Mouse (Mus musculus): ENCODE measurements around the gene Thnsl1. TPM values are rescaled to one million over a fixed set of nuclear protein-coding genes. Genes with fewer than 3 reads are reported as not detected.
A peak's percentile ranks its signal among the peaks of the same experiment; 100 is the strongest.

The Thnsl1 gene
- polyA plus RNA-seq, 1 experiment from 2014 or later: 7.3 TPM

GRCm38 (mm10) chr2:21244986-21245385 is 39.5 kb downstream of the Thnsl1 start:
- 37% methylated on average over 4 of the region's 4 CpGs for WGBS
- Histone ChIP-seq H3K36me3 (ENCODE audit: control insufficient read depth, insufficient read depth, low read length) (no peaks in the 10 kb centered on the region), H3K4me1 (replicated peaks; ENCODE audit: control insufficient read depth, insufficient read depth) (no peaks in the 10 kb centered on the region), H3K9me3 (ENCODE audit: control insufficient read depth, low read length) (no peaks in the 10 kb centered on the region), H3K27me3 (ENCODE audit: control insufficient read depth, insufficient read depth, low read length) (no peaks in the 10 kb centered on the region), H3K4me3 (ENCODE audit: low read depth, low read length) (no peak overlapping the region), H3K9ac (ENCODE audit: low read length) (no peak overlapping the region), H3K4me2 (replicated peaks; ENCODE audit: low read depth) (no peak overlapping the region), H3K27ac (replicated peaks) (no peak overlapping the region)
- ATAC-seq (ENCODE audit: low FRiP score, low TSS enrichment): no peak
- TF ChIP-seq CTCF (IDR thresholded peaks at IDR 0.05; ENCODE audit: low read depth): no peak
- DNase-seq (ENCODE audit: low spot score): no peak

- peak; percentile 68; the same call in 1 of the 2 replicates for ATAC-seq (ENCODE audit: low FRiP score, low TSS enrichment)
- DNase-seq (ENCODE audit: low spot score): no peak
- WGBS: 52% methylated on average over 2 of the region's 2 CpGs
These were observed 40.1 kb downstream of the Thnsl1 start for GRCm38 (mm10) chr2:21245477-21246102.

GRCm38 (mm10) chr2:21253644-21254043 is 48.1 kb downstream of the Thnsl1 start:
- no peak for DNase-seq (ENCODE audit: low spot score)
- no peak overlapping the region for H3K4me2 ChIP-seq (replicated peaks; ENCODE audit: low read depth)
- no peak for ATAC-seq (ENCODE audit: low FRiP score, low TSS enrichment)
- H3K36me3 ChIP-seq (ENCODE audit: control insufficient read depth, insufficient read depth, low read length): no peaks in the 10 kb centered on the region
- H3K27me3 ChIP-seq (ENCODE audit: control insufficient read depth, insufficient read depth, low read length): no peaks in the 10 kb centered on the region
- H3K9me3 ChIP-seq (ENCODE audit: control insufficient read depth, low read length): no peaks in the 10 kb centered on the region
- H3K4me1 ChIP-seq (replicated peaks; ENCODE audit: control insufficient read depth, insufficient read depth): no peaks in the 10 kb centered on the region
- H3K9ac ChIP-seq (ENCODE audit: low read length): no peak overlapping the region
- TF ChIP-seq EP300 (optimal IDR thresholded peaks at IDR 0.05) (no peak), CTCF (IDR thresholded peaks at IDR 0.05; ENCODE audit: low read depth) (no peak)
- H3K27ac ChIP-seq (replicated peaks): no peak overlapping the region
- H3K4me3 ChIP-seq (ENCODE audit: low read depth, low read length): no peak overlapping the region
- 56% methylated on average over 3 of the region's 3 CpGs for WGBS

More at GRCm38 (mm10) chr2:21245477-21246102, 40.1 kb downstream of the Thnsl1 start:
- TF ChIP-seq EP300 (optimal IDR thresholded peaks at IDR 0.05) (no peak), CTCF (IDR thresholded peaks at IDR 0.05; ENCODE audit: low read depth) (peak; percentile 33)
- no peaks in the 10 kb centered on the region for H3K36me3 ChIP-seq (ENCODE audit: control insufficient read depth, insufficient read depth, low read length)
- H3K4me1 ChIP-seq (replicated peaks; ENCODE audit: control insufficient read depth, insufficient read depth): no peaks in the 10 kb centered on the region
- H3K27me3 ChIP-seq (ENCODE audit: control insufficient read depth, insufficient read depth, low read length): no peaks in the 10 kb centered on the region
- H3K27ac ChIP-seq (replicated peaks): no peak overlapping the region
- H3K9ac ChIP-seq (ENCODE audit: low read length): no peak overlapping the region
- no peaks in the 10 kb centered on the region for H3K9me3 ChIP-seq (ENCODE audit: control insufficient read depth, low read length)
- H3K4me2 ChIP-seq (replicated peaks; ENCODE audit: low read depth): no peak overlapping the region
- H3K4me3 ChIP-seq (ENCODE audit: low read depth, low read length): no peak overlapping the region

- H3K4me1 ChIP-seq (replicated peaks; ENCODE audit: control insufficient read depth, insufficient read depth): no peaks in the 10 kb centered on the region
These were observed 48.8 kb downstream of the Thnsl1 start for GRCm38 (mm10) chr2:21254308-21254707.

GRCm38 (mm10) chr2:21258281-21258680 is 52.8 kb downstream of the Thnsl1 start:
- no peak overlapping the region for H3K4me2 ChIP-seq (replicated peaks; ENCODE audit: low read depth)
- ATAC-seq (ENCODE audit: low FRiP score, low TSS enrichment): no peak
- TF ChIP-seq CTCF (IDR thresholded peaks at IDR 0.05; ENCODE audit: low read depth) (no peak), EP300 (optimal IDR thresholded peaks at IDR 0.05) (no peak)
- WGBS: 57% methylated on average over 4 of the region's 4 CpGs
- no peak overlapping the region for H3K4me3 ChIP-seq (ENCODE audit: low read depth, low read length)
- no peak for DNase-seq (ENCODE audit: low spot score)
- H3K4me1 ChIP-seq (replicated peaks; ENCODE audit: control insufficient read depth, insufficient read depth): no peaks in the 10 kb centered on the region
- no peaks in the 10 kb centered on the region for H3K27me3 ChIP-seq (ENCODE audit: control insufficient read depth, insufficient read depth, low read length)
- H3K36me3 ChIP-seq (ENCODE audit: control insufficient read depth, insufficient read depth, low read length): no peaks in the 10 kb centered on the region
- no peak overlapping the region for H3K27ac ChIP-seq (replicated peaks)
- H3K9me3 ChIP-seq (ENCODE audit: control insufficient read depth, low read length): no peaks in the 10 kb centered on the region
- no peak overlapping the region for H3K9ac ChIP-seq (ENCODE audit: low read length)

More at GRCm38 (mm10) chr2:21254308-21254707, 48.8 kb downstream of the Thnsl1 start:
- no peak overlapping the region for H3K4me2 ChIP-seq (replicated peaks; ENCODE audit: low read depth)
- no peaks in the 10 kb centered on the region for H3K36me3 ChIP-seq (ENCODE audit: control insufficient read depth, insufficient read depth, low read length)
- TF ChIP-seq CTCF (IDR thresholded peaks at IDR 0.05; ENCODE audit: low read depth) (no peak), EP300 (optimal IDR thresholded peaks at IDR 0.05) (no peak)
- H3K9ac ChIP-seq (ENCODE audit: low read length): no peak overlapping the region
- no peaks in the 10 kb centered on the region for H3K9me3 ChIP-seq (ENCODE audit: control insufficient read depth, low read length)
- no peak overlapping the region for H3K4me3 ChIP-seq (ENCODE audit: low read depth, low read length)
- no peak for ATAC-seq (ENCODE audit: low FRiP score, low TSS enrichment)
- DNase-seq (ENCODE audit: low spot score): no peak
- H3K27ac ChIP-seq (replicated peaks): no peak overlapping the region
- H3K27me3 ChIP-seq (ENCODE audit: control insufficient read depth, insufficient read depth, low read length): no peaks in the 10 kb centered on the region

- DNase-seq (ENCODE audit: low spot score) (peak; percentile 72), ATAC-seq (ENCODE audit: low FRiP score, low TSS enrichment) (peak; percentile 89)
- Histone ChIP-seq H3K27ac (replicated peaks) (peak overlapping the region; percentile 71; the same call in 1 of the 2 replicates), H3K27me3 (ENCODE audit: control insufficient read depth, insufficient read depth, low read length) (no peaks in the 10 kb centered on the region), H3K9me3 (ENCODE audit: control insufficient read depth, low read length) (no peaks in the 10 kb centered on the region), H3K4me1 (replicated peaks; ENCODE audit: control insufficient read depth, insufficient read depth) (no peaks in the 10 kb centered on the region), H3K9ac (ENCODE audit: low read length) (no peak overlapping the region), H3K4me2 (replicated peaks; ENCODE audit: low read depth) (no peak overlapping the region), H3K36me3 (ENCODE audit: control insufficient read depth, insufficient read depth, low read length) (no peaks in the 10 kb centered on the region), H3K4me3 (ENCODE audit: low read depth, low read length) (no peak overlapping the region)
- 27% methylated on average over 5 of the region's 5 CpGs for WGBS
- TF ChIP-seq CTCF (IDR thresholded peaks at IDR 0.05; ENCODE audit: low read depth) (no peak), EP300 (optimal IDR thresholded peaks at IDR 0.05) (no peak)
These were observed 53.6 kb downstream of the Thnsl1 start for GRCm38 (mm10) chr2:21259081-21259480.

Data from stomach, postnatal 0 days (tissue).